Mouse (Mus musculus) cortical plate, adult 2 months (tissue): Measurements from ENCODE around the gene Tmc6.

Experiments
- CTCF ChIP-seq: fragments of 200-500 bp; IDR thresholded peaks from 2 replicates; pipeline ENCODE4 v1.5.1; 2011; ENCODE audit warnings: mild to moderate bottlenecking, control low read depth, low read length; ENCODE audit not compliant: insufficient read depth; ENCODE audit errors: extremely low read depth
- POLR2A ChIP-seq: fragments of 200-500 bp; IDR thresholded peaks from 2 replicates; pipeline ENCODE4 v1.6.1; 2011; ENCODE audit warnings: mild to moderate bottlenecking, low read length, control low read depth; ENCODE audit not compliant: insufficient read depth; ENCODE audit errors: extremely low read depth

DNA sequence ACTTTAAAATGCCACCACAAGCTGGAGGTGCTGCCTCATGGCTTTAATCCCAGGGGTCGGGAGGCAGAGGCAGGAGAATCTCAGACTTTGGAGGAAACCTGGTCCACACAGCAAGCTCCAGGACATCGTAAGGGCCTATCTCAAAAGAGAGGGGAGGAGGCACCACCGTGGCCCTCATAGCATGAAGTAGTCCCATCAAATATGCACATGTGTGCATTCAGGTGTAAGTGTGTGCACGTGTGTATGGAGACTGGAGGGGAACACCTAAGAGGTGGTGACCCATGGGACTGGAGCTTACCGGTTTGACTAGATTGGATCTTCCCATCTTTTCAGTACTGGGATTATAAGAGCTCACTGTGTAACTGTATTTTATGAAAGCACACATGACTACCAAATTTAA, 53.8 kb downstream of the Tmc6 start:
- TF ChIP-seq CTCF = no peak
- no peak for TF ChIP-seq POLR2A
